Mouse (Mus musculus): ENCODE measurements around the gene Tti1.
A peak's percentile ranks its signal among the peaks of the same experiment; 100 is the strongest.

Tti1 gene

DNA sequence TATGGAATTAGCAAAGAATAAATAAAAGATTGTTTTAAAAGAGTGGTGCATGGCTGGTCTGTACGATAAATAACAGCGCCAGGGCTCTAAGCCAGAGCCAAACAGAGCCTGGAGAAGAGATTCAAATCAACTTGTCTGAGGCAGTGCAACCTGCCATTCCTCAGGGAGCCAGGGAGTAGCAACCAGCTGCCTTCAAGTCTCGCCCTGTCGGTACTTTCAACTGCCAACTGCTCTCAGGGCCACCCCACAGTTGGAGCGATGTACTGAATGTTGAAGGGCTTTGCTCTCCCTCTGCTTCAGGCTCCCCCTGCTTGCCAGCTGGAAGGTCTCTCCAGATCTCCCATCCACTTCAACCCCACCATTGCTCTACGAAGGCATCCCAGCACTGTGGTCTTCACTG is 58.1 kb downstream of the Tti1 start:
- no peak for DNase-seq

DNA sequence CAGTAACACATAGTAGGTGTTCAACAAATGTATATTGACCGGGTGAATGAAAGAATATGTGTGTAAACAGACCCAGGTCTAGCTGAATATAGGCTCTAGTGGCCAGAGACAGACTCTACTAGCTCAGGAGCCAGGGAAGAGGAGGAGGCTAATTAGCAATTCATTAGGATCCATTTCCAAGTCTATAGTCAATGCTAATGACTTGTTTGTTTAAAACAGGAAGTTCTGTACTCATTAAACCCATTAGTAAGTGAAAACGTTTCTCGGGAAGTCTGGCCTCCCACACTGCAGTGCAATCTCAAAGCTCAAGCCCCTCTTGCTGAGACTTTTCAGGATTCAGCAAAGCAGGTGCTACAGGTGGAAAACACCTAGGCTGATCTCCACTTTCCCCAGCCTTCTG is 60.4 kb downstream of the Tti1 start:
- DNase-seq = no peak

DNA sequence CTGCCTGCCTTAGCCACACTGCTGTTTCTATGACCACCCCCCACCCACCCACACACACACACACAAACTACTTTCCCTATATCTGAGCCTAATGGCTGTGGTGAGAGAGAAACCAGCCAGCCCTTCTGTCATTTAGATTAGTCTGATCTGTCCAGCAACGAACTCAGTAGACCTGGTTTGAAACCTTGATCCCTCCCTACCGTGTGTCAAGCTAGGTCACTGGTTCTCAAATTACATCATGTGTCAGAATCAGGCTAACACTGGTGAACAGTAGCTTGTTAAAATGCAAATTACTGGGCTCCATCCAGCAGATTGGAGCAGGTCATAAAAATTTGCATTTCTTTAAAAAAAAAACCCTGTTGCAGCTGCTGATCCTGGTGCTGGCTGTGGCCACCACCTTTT is 70.5 kb downstream of the Tti1 start:
- no peak for DNase-seq

DNA sequence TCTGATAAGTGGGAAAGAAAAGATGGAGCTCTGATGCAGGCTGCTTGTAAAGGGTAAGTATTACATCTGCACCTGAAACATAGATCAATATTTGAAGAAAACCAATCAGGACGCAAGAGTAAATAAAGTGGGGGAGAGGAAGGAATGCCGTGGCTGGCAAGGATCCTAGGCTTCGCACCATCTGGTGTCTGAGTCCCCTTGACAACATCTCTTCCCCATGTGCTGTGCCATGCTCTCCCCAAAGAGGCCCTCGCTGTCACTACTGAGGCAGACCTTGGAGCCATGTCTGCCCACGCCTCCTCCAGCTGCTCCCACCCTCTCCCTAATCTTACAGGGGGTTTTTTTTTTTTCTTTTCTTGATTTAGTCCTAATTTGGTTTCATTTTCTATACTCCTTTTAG is 74.3 kb downstream of the Tti1 start:
- DNase-seq = no peak

DNA sequence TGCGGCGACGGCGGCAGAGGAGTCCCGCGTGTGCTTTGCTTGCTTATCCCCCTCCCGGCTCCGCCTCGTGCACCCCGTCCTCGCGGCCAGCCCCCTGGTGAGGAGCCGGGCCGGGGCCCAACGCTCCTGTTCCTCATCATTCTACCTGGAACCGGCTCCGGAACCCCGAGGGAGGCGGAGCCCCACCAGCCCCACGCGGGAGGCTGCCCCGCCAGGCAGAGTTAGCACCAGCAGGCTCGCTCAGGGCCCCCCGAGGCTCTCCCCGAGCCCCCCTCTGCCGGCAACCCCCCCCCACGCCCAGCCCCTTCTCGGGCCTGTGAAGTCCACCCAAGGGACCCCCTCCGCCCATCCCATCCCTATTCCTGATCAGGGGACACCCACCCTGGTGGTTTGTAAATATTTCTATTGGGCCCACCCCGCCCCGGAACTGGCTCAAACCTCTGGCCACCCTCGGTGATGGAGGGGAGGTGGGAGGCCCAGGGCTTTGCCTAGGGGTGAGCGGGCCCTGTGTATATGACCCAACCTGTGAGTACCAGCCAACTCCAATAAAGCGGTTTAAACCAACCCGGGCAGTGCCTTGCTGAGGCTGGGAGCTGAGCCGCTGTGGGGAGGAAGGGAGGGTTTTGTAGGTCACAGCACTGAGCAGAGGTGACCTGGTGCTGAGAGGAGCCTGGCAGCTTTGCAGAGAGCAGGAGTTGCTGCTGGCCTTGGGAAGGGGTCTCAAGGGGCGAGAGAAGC is 83.9 kb downstream of the Tti1 start:
- peak; percentile 21 for DNase-seq

DNA sequence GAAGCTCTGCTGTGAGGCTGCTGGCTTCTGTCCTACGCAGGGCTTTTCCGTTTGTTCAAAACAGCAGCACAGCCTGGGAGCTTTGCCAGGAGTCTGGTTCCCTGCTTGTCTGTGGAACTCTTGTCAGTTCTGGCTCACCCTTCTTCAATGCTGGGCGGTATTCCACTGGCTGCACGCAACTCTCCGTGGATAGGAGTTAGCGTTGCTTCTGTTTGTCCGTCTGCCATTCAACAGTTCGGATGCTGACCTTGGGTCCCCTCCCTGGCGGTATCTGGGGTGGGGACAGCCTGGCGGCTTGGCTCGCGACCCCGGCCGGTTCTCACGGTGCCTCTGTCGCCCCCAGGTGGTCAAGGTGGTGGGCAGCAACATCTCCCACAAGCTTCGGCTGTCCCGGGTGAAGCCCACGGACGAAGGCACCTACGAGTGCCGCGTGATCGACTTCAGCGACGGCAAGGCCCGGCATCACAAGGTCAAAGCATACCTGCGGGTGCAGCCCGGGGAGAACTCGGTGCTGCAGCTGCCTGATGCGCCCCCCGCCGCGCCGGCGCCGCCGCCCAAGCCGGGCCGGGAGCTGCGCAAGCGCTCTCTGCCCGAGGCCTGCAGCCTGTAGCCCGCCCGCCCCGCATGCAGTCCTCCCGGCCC is 84.6 kb downstream of the Tti1 start:
- DNase-seq = peak; percentile 74

DNA sequence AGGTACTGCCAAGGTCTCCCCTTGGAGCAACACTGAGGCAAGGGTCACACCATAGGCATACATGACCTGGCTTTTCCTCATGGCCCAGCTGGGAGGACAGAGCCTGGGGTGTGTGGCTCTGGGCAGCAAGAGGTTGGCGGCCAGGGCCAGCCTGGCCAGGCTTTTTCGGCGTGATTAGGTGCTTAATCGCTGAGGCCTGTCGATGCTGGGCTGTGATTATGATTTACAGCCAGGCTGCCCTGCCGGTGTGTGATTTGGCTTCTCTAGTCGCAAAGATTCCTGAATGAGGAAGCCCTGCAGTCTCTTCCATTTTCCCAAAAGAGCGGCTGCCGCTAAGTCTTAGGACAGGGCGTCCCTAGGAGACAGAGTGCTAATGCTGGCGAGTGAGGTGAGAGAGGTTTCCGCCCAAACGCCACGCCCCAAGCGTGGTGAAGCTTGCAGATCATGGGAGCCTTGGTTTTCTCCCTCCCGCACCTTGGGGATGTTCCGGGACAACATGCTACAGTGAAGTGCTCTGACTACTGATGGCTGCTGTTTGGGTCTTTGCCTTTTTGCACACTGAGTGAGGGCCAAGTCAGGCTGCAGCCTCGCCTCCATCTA is 87.5 kb downstream of the Tti1 start:
- no peak for DNase-seq

DNA sequence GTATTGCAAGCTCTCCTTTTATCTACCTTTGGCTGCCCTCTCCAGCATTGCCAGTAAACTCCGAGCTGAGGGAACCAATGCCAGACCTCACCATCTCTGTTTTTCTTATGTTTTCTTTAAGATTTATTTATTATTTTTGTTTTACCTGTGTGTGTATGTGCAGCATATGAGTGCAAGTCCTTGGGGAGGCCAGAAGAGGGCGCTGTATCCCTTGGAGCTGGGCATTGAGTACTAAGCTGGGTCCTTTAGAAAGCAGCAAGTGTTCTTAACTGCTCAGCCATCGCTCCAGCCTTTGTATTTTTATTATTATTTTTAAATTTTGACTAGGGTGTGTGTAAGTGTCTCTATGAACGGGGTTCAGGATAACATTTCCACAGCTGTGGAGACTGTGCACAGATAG is 91.6 kb downstream of the Tti1 start:
- DNase-seq = no peak

DNA sequence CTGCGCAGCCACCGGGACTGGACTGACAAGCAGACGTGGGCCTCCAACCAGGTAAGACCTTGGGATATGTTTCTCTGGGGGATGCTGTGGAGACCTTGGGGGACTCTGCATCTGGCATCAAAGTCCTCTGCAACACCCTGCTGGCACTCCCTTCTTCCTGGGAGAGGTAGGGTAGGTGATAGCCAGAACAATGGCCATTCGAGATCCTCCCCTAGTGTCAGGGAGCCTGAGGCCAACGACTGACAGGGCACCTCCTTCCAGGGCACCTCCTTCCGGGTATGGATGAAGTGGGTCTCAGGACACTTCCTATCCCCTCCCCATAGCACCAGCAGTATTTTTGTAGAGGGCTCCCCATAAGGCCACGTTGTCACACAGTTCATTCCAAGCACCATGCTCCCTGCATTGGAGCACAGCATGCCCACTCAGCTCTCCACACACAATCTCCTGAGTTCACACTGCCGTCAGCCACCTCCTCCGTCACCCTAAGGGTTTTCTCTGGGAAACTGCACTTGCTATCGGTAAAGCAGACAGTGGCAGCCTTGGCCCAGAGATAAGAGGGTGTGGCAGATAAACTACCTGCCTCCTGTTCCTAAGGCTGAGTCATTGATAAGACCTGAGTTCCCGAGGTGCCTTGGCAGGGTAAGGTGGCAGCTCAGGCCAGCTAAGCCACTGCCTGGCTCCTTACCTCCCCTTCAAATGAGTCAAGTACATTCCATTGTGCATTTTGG is 92.6 kb downstream of the Tti1 start:
- no peak for DNase-seq

GRCm38 (mm10) chr2:157932655-157933054 is 95.6 kb downstream of the Tti1 start:
- DNase-seq = no peak
